Mouse (Mus musculus): ENCODE results near the gene Ttc7.

DNA sequence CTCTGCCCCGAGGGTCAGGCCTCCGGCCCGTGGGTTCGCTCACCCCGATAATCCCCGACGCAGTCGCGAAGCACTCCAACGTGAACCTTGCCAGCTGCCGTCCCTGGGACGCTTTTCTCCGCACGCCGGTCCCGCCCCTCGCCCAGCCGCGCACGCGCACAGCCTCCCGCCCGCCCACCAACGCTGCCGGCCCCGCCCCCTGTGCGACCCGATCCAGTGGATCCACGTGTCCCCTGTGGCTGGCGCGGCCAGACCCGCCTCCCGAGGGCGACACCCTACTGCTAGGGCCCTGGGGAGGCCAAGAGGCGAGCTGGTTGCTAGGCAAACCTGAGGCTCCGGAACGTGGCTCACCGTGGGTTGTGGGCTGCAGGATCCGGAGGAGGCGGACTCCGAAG lies 16.9 kb upstream of the Ttc7 start, which contains the start of gene Mcfd2:
- no peak for TF ChIP-seq MAFK (IDR thresholded peaks at IDR 0.05; ENCODE audit: insufficient read depth, low read depth, low read length)
- TF ChIP-seq HCFC1 (IDR thresholded peaks at IDR 0.05; ENCODE audit: borderline replicate concordance, insufficient read depth, low read length), result 0 out of 2 replicates have a peak, but pooled peaks have one; percentile 29
